Mouse (Mus musculus) right cerebral cortex, postnatal 36 days (tissue): ENCODE measurements around the gene Gm38394.

Source experiments
- DNase-seq, 2 experiments: peaks; one replicate each; pipeline ENCODE4 v3.0.0; 2022; ENCODE audit warnings: low spot score in 2 of 2, mixed read lengths in 1 of 2

Gm38394 gene

DNA sequence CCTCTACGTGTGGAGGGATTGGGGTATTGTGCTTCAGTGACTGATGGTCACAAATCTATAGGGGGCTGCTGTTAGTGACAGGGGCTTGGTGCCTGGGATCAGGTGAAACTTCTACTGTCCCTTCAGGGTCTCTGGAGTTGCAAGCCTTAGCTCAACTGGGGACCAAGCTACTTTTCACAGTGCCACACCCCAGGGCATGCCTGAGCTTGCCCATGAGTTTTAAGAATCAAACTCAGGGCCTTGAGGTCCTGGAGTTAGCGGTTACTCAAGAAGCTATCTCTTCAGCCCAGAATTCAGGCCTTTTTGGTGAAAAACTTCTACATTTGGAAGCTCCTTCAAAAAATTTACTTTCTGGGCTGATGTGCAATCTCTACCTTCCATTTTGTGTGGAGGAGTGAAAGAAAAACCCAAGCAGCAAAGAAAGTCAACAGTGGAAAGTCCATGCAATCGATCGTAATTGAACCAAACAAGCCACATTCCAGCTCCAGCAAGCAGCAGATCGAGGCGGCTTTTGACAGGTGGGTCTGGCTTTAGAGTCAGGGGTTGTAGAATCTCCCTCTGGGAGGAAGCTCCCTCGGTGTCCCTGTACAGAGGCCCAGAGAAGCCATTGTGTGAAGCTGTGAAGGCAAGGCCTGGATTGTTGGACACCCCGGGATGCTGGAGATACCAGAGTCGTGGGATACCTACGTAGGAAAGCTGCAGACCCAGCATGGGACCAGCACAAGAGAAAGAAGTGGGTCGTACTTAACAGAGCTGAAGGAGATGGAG, 3.3 kb upstream of the Gm38394 start:
- DNase-seq = no peak

DNA sequence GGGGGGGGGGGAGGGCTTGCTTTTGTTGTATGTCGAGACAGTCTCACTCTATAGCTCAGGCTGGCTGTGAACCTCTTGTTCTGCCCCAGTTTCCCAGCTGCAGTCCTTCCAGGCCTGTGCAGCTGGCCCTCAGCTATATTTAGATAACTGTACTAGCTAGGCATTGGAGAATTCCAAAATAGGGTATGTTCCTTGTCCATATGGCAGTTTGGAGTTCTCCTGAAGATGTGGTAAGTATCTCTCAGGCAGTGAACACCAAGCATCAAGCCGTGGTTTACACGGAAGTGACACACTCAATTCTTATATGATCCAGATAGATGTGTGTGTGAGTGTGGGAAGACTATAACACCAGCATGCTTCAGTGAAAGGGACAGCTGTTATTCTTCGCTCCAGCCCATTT, 2.3 kb upstream of the Gm38394 start:
- peak; percentile 29 to 66 for DNase-seq

DNA sequence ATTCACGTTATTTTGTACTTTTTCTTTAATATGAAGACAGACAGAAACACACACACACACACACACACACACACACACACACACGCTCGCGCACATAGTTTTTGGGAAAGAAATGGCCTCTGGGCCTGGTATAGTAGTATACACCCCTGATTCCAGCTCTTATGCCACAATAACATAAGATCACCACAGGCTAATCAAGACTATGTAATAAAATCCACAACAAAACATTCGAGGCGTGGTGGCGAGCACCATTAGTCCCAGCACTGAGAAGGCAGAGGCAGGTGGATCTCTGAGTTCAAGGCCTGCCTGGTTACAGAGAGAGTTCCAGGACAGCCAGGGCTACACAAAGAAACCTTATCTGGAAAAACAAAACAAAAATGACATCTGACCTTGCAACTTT, 1.8 kb upstream of the Gm38394 start:
- no peak for DNase-seq

DNA sequence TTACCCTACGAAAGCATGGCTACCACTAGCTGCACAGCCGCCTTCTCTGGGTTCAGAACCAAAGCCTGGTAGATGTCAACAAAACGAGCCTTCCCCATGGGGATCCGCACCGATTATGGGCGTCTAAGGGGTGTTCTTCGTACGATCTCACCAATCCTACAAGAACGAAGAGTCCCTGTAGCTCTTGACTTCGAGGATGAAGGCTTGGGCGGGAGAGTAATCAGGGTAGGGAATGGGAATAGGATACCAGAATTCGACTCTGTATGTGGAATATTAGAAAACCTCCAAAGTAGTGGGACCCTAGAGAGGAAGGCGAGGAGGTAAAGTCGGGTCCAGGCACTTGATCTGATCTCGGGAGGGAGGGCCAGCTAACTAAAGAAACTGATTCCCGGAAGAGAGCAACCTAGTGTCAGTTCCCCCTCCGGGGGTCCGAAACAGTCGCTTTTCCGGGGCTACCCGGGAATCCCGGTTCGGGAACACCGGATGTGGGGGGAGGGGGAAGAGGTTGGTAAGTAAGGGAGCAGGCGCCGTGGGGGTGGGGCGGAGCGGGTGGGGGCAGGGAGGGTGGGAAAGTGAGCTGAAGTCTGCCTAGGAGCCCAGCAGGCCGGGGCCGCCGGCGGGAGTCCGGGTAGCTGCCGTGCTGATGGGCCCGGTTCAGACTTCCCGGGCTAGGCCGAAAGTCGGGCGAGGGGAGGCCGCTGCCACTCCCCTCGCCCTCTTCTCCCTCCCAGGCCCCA, 484 bp downstream of the Gm38394 start, which contains the start of gene Zbed6:
Zbed6 (minus strand) TSS at position 420 of the 737 bp plus-strand sequence.
- DNase-seq = peak; percentile 30 to 54

DNA sequence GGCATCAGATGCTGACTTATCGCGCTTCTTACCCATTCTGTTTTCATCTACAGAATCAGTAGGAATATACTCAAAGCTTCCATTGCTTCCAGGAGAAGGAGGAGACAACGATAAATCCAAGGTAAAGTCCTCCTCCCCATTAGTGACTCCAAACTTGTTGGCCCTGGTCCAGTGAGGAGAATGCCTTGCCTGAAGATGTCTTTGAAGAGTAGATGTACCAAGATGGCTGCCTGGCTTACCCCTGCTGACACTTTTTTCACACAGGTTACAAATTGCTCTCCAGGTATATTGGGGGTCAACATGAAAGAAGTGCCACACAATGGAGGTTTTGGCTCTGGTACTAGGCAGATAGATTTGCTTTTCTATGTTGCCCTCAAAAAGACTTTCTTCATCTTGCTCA, 2.2 kb downstream of the Gm38394 start:
- no peak for DNase-seq

DNA sequence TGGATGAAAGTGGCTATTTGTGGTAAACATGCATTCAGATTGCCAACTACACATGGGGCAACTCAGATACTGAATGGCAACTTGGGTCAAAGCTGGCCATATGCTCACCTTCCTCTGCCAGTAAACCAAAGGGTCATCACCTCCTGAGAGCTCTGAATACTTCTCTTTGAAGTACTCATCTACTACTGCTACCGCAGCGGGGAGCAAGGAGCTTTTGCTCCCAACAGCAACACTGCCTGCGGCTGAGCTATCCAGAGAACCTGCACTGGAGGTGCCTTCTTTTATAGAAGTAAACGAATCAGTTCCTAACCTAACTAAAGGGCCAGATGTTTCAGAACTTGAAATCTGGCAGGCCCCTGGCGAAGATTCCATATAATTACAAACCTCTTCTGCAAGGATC, 4.3 kb downstream of the Gm38394 start:
- no peak for DNase-seq

DNA sequence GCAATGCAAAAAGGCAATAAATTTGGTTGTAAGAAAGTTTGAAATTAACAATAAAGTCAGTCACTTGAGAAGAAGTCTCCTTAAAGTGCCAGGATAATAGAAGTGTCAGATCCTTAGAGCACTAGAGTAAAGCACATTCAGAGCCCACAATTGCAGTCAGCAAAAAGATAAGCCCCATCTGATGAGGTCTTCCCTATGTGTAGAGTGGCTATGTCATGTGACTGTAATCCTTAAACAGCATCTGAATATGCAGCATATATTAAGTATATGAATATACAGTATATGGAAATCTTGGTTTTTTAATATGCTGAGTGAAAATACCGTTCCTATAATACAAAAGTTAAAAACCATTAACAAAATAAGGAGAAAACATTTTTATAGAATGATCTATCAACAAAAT, 8.1 kb downstream of the Gm38394 start:
- DNase-seq = no peak

DNA sequence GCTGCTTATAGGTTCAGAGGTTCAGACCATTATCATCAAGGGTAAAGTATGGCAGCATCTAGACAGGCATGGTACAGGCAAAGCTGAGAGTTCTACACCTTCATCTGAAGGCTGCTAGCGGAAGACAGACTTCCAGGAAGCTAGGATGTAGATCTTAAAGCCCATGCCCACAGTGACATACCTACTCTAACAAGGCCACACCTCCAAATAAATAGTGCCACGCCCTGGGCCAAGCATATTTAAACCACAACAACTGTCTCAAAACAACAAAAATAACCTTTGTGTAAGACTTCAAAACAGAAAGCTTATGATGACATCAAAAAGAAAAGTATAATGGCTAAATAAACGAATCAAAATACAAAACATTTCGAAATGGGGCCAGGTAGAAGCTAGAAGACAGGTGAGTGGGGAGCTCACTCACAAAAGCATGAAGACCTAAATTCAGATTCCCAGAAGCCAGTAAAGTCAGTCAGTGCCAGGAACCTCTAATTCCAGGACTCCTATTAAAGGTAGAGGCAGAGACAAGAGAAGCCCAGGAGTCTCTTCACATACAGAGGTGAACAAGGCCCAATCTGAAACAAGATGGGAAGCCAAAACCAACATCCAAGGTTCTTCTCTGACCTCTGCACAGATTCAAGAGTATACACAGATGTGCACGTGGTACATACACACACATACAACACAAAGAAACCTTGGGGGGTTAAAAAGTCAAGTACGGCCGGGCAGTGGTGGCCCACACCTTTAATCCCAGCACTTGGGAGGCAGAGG, 10.6 kb downstream of the Gm38394 start:
- DNase-seq = no peak

DNA sequence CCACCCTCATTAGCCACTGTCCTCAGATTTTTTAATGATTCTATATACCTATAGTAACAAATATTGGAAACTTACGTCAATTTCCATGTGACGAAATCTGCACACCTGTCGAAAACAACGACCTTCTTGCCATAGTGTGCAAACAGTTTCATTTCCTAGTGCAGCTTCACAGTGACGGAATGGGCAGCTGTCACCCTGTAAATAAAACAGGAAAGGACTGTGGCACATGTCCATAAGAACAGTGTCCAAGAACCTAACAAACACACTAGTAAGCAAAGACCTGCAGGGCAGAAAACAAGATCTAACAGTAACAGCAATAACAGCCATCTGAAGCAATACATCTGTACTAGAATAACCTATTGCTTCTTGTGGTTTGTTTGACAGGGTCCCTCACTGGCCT, 15.5 kb downstream of the Gm38394 start:
- DNase-seq = no peak

DNA sequence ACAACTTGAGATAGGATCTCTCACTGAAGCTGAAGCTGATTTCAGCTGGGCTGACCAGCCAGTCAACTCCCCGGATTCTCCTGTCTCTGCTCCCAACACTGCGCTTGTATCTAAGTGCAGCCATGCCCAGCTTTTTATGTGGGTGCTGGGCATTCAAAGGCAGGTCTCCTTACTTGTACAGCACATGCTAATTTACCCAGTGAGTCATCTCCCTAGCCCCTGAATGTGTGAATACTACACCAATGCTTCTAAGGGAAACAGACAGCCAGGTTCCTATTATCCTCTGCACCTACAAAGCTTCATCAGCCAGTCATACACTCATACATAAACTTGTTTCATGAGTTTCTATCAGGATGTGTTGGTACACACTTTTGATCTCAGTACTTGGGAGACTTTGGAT, 20.0 kb downstream of the Gm38394 start:
- no peak for DNase-seq

DNA sequence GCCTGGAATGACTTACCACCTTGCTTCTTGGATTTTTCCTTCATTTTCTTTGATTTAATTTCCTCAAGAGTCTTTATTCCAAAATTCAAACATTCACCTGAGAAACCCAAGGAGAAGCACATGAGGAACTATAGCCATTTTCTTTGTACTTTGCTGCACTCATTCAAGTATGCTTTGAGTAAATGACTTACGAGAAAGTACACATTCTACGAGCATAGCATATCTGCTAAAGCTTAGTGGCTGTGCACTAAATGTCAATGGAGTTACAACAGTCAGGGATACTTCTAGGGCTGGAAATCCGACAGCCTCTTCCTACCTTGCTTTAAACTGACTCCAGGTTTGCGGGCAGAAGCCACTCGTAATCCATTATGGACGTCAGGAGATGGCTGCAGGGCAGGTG, 22.6 kb downstream of the Gm38394 start:
- no peak for DNase-seq

DNA sequence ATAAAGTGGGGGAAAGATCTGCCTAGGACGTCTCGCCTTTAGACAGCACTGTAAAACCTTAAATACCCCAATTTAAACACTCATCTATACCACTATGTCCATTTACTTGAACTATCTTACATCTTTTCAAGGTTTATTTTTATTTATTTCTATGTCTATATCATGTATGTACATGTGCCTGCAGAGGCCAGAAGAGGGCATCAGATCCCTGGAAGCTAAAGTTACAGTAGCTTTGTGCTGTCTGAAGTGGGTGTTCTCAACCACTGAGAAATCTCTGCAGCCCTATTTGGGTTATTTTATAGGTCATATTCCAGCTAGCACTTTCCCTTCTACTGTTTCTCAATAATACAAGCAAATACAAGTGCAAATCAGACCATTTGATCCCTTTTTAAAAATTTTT, 28.9 kb downstream of the Gm38394 start:
- DNase-seq = no peak

DNA sequence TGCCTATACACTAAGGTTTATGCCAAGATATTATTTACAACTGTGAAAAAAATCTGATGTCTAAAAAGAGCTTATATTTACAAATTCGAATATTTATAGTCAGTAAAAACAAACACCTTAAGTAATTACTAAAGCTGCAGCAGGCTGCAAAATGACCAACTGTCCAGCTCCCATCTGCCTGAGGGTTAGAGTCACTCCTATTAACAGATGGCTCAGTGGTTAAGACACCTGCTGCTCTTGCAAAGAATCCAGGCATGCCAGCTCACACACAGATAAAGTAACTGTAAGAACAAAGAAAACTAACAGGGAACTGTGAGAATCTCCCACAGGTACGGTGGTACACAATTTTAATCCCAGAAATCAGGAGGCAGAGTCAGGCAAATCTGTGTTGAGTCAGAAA, 36.1 kb downstream of the Gm38394 start:
- DNase-seq = no peak

DNA sequence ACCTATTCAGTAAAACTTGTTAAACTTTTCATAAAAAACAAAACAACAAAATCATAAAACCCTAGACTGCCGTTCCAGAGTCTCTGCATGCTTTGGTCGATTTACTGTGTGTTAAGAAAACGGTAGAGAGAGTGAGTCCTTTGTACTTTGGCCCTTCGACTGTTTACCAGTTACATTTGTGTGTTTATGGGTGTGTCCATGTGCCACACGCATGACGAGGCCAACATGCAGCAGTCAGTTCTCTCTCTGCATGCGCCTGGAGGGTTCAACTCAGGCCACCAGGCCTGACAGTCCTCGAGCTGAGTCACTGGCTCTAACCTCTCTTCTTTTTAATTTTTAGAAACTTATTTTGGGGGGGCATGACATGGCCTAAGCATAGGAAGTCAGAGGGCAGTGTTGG, 42.8 kb downstream of the Gm38394 start:
- no peak for DNase-seq

DNA sequence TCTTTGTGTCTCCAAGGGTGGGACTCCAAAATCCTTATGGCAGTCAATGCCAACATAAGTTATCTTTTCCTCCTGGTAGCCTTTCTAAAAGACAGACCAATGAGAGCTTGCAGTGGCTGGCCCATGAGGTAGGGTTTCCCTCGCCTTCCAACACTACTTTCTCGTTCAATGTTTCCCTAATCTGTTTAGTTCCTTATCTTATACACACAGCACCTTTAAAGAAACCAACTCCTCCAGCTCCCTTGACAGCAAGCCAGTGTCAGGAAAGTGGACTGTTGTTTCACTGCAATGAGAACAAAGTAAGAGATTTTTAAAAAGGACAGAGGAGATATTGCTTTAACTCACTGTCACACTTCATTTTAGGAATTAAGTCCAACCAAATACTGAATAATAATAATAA, 43.2 kb downstream of the Gm38394 start:
- no peak for DNase-seq

DNA sequence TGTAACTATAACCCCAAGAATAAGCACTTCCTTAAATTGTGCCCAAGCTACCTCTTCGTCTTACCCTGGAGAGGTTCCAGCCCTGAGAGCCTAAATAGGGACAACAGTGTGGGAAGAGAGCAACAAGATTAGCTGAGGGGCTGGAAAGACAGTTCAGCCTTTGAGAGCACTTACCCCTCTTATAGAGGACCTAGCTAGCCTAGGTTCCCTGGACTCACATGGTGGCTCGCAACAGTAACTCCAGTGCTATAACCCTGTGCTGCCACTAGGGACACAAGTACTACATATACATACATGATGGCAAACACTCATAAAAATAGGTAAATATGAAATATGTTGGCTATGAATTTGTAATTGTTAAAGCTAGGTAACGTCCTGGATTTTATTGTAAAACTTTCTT, 47.3 kb downstream of the Gm38394 start:
- no peak for DNase-seq

DNA sequence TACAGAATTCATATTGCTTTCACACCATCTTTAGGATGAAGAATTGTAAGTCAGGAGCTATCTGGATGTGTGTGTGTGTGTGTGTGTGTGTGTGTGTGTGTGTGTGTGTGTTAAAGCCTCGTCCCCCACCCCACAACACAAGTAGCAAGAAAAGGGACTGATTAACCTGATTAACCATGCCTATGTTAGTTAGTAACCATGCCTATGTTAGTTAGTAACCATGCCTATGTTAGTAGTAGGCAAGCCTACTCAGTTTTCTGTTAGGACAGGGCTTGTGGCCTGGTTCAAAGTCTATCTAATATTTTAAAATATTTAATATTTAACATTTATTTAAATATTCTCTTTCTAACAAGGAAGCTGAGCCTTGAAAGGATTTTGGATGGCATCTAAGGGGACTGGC, 49.7 kb downstream of the Gm38394 start:
- DNase-seq = no peak

DNA sequence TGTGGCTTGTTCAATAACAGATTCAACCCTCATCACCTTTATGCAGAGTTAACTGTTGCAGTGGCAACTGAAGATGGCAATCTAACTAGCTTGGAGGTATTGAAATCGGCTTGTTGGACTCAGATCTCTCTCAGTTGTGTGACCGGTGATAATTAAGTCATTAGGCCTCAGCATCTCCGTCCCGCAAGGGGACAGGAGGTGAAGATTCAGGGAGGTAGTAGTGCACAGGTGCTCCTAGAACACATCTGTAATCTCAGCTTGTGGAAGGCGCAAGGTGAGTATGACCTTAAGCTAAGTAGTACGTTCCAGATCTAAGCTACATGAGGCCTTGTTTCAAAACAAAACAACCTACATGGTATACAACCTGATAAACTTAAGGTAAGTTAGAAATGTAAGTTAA, 50.5 kb downstream of the Gm38394 start:
- no peak for DNase-seq

DNA sequence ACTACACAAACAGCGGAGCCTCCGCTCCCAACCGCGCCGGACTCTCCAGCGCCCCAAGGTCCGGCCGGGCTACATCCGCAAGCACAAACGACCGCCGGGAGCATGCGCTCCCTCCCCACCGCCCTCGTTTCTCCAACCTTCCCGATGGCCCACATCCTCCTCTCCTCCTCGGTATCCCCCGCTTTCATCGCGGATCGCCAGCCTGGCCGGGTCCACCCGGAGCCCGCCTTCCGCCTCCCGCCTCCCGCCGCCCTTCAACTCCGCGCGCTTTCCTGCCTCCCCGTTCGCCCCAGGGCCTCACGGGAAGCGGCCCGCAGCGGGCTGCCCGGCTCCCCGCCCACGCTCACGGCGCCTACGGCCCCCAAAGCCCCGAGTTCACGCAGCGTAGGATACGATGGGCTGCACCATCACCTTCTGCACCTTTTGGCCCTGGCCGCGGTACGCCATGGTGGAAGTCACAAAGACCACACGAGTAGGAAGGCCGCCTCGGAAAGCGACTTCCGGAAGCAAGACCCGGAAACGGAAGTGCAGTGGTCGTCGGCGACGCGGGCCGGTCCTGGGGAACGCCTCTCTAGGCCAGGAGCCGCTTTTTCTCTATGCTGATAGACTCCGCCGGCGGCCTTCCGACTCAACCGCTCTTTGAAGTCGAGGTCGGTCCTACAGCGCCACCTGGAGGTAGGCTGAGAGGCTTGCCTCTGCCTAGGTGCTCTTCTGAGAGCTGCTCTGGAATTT, 51.2 kb downstream of the Gm38394 start, which contains the start of gene Snrpe:
Snrpe (minus strand) TSS at position 521 of the 732 bp plus-strand sequence.
- DNase-seq = peak; percentile 91 to 92

DNA sequence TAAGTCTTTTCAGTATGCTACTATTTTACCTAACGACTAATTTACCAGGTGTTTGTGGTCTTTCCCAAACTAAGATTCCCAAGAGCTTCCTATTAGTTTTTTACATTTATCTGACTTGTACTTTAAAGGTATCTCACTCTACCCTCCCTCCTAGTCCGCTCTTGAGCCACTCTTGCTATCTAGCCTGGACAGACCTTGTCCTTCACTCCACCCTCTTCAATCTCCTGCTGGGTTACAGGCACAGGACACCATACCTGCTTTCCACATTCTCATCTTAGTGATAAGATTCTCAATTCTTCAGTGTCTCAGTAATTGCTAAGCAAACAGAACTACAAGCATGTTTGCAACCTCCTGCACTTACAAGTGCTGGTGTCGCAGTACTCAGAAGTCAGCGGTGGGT, 57.9 kb downstream of the Gm38394 start:
- no peak for DNase-seq

DNA sequence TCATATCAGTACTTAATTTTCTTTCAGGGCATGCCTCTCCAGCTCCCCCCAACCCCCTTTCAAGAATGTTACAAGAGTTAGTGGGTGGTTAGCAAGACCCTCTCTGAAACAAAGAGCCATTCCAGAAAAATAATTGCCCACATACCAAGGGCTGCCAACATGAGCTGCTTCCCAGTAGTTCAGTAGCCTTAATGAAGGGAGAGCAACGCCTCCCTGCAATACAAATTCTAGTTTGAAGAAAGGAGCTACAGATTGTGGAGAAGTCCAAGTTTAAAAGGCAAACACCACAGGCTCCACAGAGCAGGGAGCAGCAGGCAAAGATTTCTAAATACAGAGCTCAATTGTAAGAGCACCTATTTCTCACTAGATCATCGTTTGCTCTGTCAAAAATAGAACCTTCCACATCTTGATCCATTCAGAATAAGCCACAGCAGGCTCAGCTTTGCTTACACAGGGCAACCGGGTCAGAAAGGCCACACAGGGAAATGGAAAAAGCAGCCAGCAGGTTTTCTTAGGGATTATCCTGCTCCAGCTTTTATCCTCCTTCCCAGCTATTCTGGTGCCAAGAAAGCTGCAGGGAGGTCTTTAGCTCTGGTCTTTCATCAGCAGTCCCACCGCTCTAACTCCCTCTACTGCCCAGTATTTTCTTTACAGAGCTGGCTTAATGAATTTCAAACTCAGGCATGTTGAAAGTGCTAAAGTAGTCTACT, 64.7 kb downstream of the Gm38394 start:
- no peak for DNase-seq
